ENCODE assay signal across 7 mouse cellular contexts in genomic region chr7:144937490-144937889, GRCm38 (mm10). TPM values are rescaled to one million over a fixed set of nuclear protein-coding genes. Genes with fewer than 3 reads are reported as not detected.
DNase-seq lines count a peak whose midpoint lies in the region; ATAC-seq and TF ChIP-seq lines count a peak whose summit lies in the region.

No protein-coding gene starts in this region.

- peaks cover 54% of the 10 kb centered on the region for H3K36me3 ChIP-seq in embryonic facial prominence, embryonic 10.5 days (replicated peaks)
- peaks cover 17% of the 10 kb centered on the region for H3K36me3 ChIP-seq in limb, embryonic 11.5 days (ENCODE audit: control insufficient read depth, insufficient read depth, low read length)
- peaks cover 40% of the 10 kb centered on the region for H3K36me3 ChIP-seq in midbrain, embryonic 13.5 days
- H3K36me3 ChIP-seq in small intestine, adult 2 months (ENCODE audit: control insufficient read depth, insufficient read depth, low read length) = peaks cover 26% of the 10 kb centered on the region

- 4% methylated on average over 20 of the region's 20 CpGs for WGBS in embryonic facial prominence, embryonic 10.5 days
- WGBS in limb, embryonic 11.5 days = 2% methylated on average over 20 of the region's 20 CpGs
- WGBS in midbrain, embryonic 13.5 days = under 1% methylated on average over 20 of the region's 20 CpGs
- 1% methylated on average over 20 of the region's 20 CpGs for WGBS in small intestine, adult 2 months

- peaks cover 69% of the 10 kb centered on the region for H3K4me1 ChIP-seq in embryonic facial prominence, embryonic 10.5 days
- peaks cover 11% of the 10 kb centered on the region; the same call in 1 of the 2 replicates for H3K4me1 ChIP-seq in limb, embryonic 11.5 days (ENCODE audit: control insufficient read depth, insufficient read depth, low read length)
- H3K4me1 ChIP-seq in midbrain, embryonic 13.5 days (replicated peaks) = peaks cover 74% of the 10 kb centered on the region
- H3K4me1 ChIP-seq in small intestine, adult 2 months (ENCODE audit: control insufficient read depth, insufficient read depth, insufficient read length, low read length) = peaks cover 9% of the 10 kb centered on the region; the same call in 1 of the 2 replicates

- peak overlapping the region; percentile 84 for H3K4me2 ChIP-seq in limb, embryonic 11.5 days (ENCODE audit: low read depth, severe bottlenecking)
- peak overlapping the region; percentile 76 for H3K4me2 ChIP-seq in midbrain, embryonic 13.5 days (replicated peaks)

- no peaks in the 10 kb centered on the region for H3K9me3 ChIP-seq in embryonic facial prominence, embryonic 10.5 days
- H3K9me3 ChIP-seq in limb, embryonic 11.5 days (ENCODE audit: control insufficient read depth, low read length) = no peaks in the 10 kb centered on the region
- no peaks in the 10 kb centered on the region for H3K9me3 ChIP-seq in midbrain, embryonic 13.5 days

- no peak for ATAC-seq in limb, embryonic 11.5 days (ENCODE audit: insufficient number of reproducible peaks, low FRiP score, low TSS enrichment, low read depth)
- peak; percentile 44 for ATAC-seq in midbrain, embryonic 13.5 days

- peak; percentile 87 for DNase-seq in adrenal gland, adult 8-10 months
- DNase-seq in embryonic facial prominence, embryonic 10.5 days (ENCODE audit: low spot score) = peak; percentile 93
- peak; percentile 98 for DNase-seq in heart, adult 11 months
- peak; percentile 91 for DNase-seq in kidney, adult 18-20 months
- DNase-seq in limb, embryonic 11.5 days (ENCODE audit: low spot score) = peak; percentile 96

- peak overlapping the region; percentile 95 for H3K9ac ChIP-seq in limb, embryonic 11.5 days (ENCODE audit: low read length)
- peak overlapping the region; percentile 78 for H3K9ac ChIP-seq in midbrain, embryonic 13.5 days (replicated peaks)

- peak overlapping the region; percentile 98 for H3K27ac ChIP-seq in embryonic facial prominence, embryonic 10.5 days (replicated peaks)
- peak overlapping the region; percentile 44; the same call in 1 of the 2 replicates for H3K27ac ChIP-seq in limb, embryonic 11.5 days (replicated peaks; ENCODE audit: low read depth, low read length)
- H3K27ac ChIP-seq in midbrain, embryonic 13.5 days = peak overlapping the region; percentile 76; the same call in 1 of the 2 replicates
- peak overlapping the region; percentile 6 for H3K27ac ChIP-seq in small intestine, adult 2 months (ENCODE audit: insufficient read depth, low read depth, low read length)

- H3K4me3 ChIP-seq in embryonic facial prominence, embryonic 10.5 days = peak overlapping the region; percentile 77
- H3K4me3 ChIP-seq in limb, embryonic 11.5 days (ENCODE audit: low read depth, low read length) = peak overlapping the region; percentile 70
- peak overlapping the region; percentile 61 for H3K4me3 ChIP-seq in midbrain, embryonic 13.5 days (replicated peaks)
- peak overlapping the region; percentile 81 for H3K4me3 ChIP-seq in small intestine, adult 2 months (ENCODE audit: low read depth, low read length)

- no peaks in the 10 kb centered on the region for H3K27me3 ChIP-seq in embryonic facial prominence, embryonic 10.5 days (replicated peaks; ENCODE audit: low read depth, poor library complexity, severe bottlenecking)
- no peaks in the 10 kb centered on the region for H3K27me3 ChIP-seq in limb, embryonic 11.5 days (ENCODE audit: control insufficient read depth, insufficient read depth, low read length)
- peaks cover 35% of the 10 kb centered on the region for H3K27me3 ChIP-seq in midbrain, embryonic 13.5 days
- H3K27me3 ChIP-seq in small intestine, adult 2 months (ENCODE audit: control insufficient read depth, insufficient read depth, low read length) = no peaks in the 10 kb centered on the region

- peak; percentile 94 for TF ChIP-seq CTCF in small intestine, adult 2 months (IDR thresholded peaks at IDR 0.05; ENCODE audit: extremely low read depth, insufficient read length, insufficient replicate concordance, low read depth, low read length)

- TF ChIP-seq POLR2A in small intestine, adult 2 months (IDR thresholded peaks at IDR 0.05; ENCODE audit: low read depth, low read length) = no peak

RNA-seq across cellular contexts. Expression of gene Ccnd1, which starts 2.2 kb away (rescaled TPM):
- total RNA-seq in adrenal gland, adult 8-10 months (2022) = 100 to 1,000 TPM; 177 to 201 (median 190) TPM
- 191 and 194 TPM in 2 replicates for polyA plus RNA-seq in embryonic facial prominence, embryonic 10.5 days (2016; fragmentation: Nextera tagmentation; extraction: Ambion mirVana)
- polyA plus RNA-seq in limb, embryonic 11.5 days (2014; fragmentation: Nextera tagmentation; extraction: Ambion mirVana) = 166 and 200 TPM in 2 replicates
- polyA plus RNA-seq in midbrain, embryonic 13.5 days (2015; fragmentation: Nextera tagmentation; extraction: Ambion mirVana) = 141 and 143 TPM in 2 replicates
- polyA plus RNA-seq in small intestine, adult 2 months (2012; rRNA removed) = 15.9 and 42.5 TPM in 2 replicates

RNA-seq across cellular contexts. Expression of gene LTO1, which starts 22.6 kb away (rescaled TPM):
- total RNA-seq in adrenal gland, adult 8-10 months (2022) = 10 to 100 TPM; 27.1 to 39.7 (median 31.2) TPM
- polyA plus RNA-seq in embryonic facial prominence, embryonic 10.5 days (2016; fragmentation: Nextera tagmentation; extraction: Ambion mirVana) = 25.4 and 26.0 TPM in 2 replicates
- 22.6 and 23.3 TPM in 2 replicates for polyA plus RNA-seq in limb, embryonic 11.5 days (2014; fragmentation: Nextera tagmentation; extraction: Ambion mirVana)
- 36.4 and 37.8 TPM in 2 replicates for polyA plus RNA-seq in midbrain, embryonic 13.5 days (2015; fragmentation: Nextera tagmentation; extraction: Ambion mirVana)
- 6.4 and 14.1 TPM in 2 replicates for polyA plus RNA-seq in small intestine, adult 2 months (2012; rRNA removed)

RNA-seq across cellular contexts. Expression of gene Fgf15, which starts 41.2 kb away (rescaled TPM):
- total RNA-seq in adrenal gland, adult 8-10 months (2022) = under 1 TPM in 3 of 4 experiments, not detected in 1; 0.31 to 0.46 (median 0.32) TPM
- 17.5 and 19.7 TPM in 2 replicates for polyA plus RNA-seq in embryonic facial prominence, embryonic 10.5 days (2016; fragmentation: Nextera tagmentation; extraction: Ambion mirVana)
- 0.47 and 0.52 TPM in 2 replicates for polyA plus RNA-seq in limb, embryonic 11.5 days (2014; fragmentation: Nextera tagmentation; extraction: Ambion mirVana)
- 61.2 and 66.9 TPM in 2 replicates for polyA plus RNA-seq in midbrain, embryonic 13.5 days (2015; fragmentation: Nextera tagmentation; extraction: Ambion mirVana)
- 2.6 TPM in 1 of 2 replicates, not detected in the other for polyA plus RNA-seq in small intestine, adult 2 months (2012; rRNA removed)

Comparison
In these comparisons a context has a peak if more than half of its experiments do, and no peak if none do; other contexts are left out.
1. H3K27ac ChIP-seq: peak in every context shown above with its lines; median percentile 98 in embryonic facial prominence, embryonic 10.5 days; 76 in midbrain, embryonic 13.5 days; 44 in limb, embryonic 11.5 days; 6 in small intestine, adult 2 months.